Mouse (Mus musculus) MEL (cell line): ENCODE data around the gene Asxl2. TPM values are rescaled to one million over a fixed set of nuclear protein-coding genes. Genes with fewer than 3 reads are reported as not detected.

Experiments
- DNase-seq: peaks from one replicate; pipeline ENCODE4 v3.0.0; 2011; ENCODE audit warnings: low read depth, low spot score
- H3K27ac ChIP-seq: 2 replicates; pipeline ENCODE4 v1.5.1; 2012; ENCODE audit warnings: low read depth, mild to moderate bottlenecking, control low read depth, low read length, moderate library complexity; ENCODE audit not compliant: control insufficient read depth
- H3K27me3 ChIP-seq, 2 experiments: fragments of 150-350 bp in 1 of 2; sonication (generic) in 1 of 2; 2 replicates each; pipeline ENCODE4 v1.6.1; 2012; ENCODE audit warnings: low read length in 2 of 2, mild to moderate bottlenecking in 2 of 2, improper control_type of control experiment in 1 of 2, moderate library complexity in 1 of 2; ENCODE audit not compliant: insufficient read depth in 2 of 2, control insufficient read depth in 1 of 2
- H3K36me3 ChIP-seq, 2 experiments: 2 replicates each; pipeline ENCODE4 v1.6.1; 2012 to 2014; ENCODE audit warnings: low read length in 2 of 2, improper control_type of control experiment in 1 of 2, inconsistent platforms in 1 of 2, mild to moderate bottlenecking in 1 of 2; ENCODE audit not compliant: insufficient read depth in 2 of 2, control insufficient read depth in 1 of 2
- H3K4me1 ChIP-seq, 2 experiments: fragments of 150-350 bp in 1 of 2; sonication (generic) in 1 of 2; 2 replicates each; pipeline ENCODE4 v1.6.1; 2012; ENCODE audit warnings: low read length in 2 of 2, improper control_type of control experiment in 1 of 2, mild to moderate bottlenecking in 1 of 2; ENCODE audit not compliant: insufficient read depth in 2 of 2, control insufficient read depth in 1 of 2
- H3K4me3 ChIP-seq, 2 experiments: fragments of 150-350 bp in 1 of 2; sonication (generic) in 1 of 2; 2 replicates each; pipeline ENCODE4 v1.5.1; 2012; ENCODE audit warnings: low read depth in 2 of 2, low read length in 2 of 2, mild to moderate bottlenecking in 2 of 2, moderate library complexity in 2 of 2, control low read depth in 1 of 2, improper control_type of control experiment in 1 of 2; ENCODE audit not compliant: control insufficient read depth in 1 of 2, insufficient read depth in 1 of 2
- H3K79me2 ChIP-seq: 2 replicates; pipeline ENCODE4 v1.6.1; 2012; ENCODE audit warnings: mild to moderate bottlenecking, low read length, moderate library complexity; ENCODE audit not compliant: control insufficient read depth, poor library complexity, insufficient read depth
- H3K9ac ChIP-seq: 2 replicates; pipeline ENCODE4 v1.6.1; 2012; ENCODE audit warnings: low read depth, mild to moderate bottlenecking, control low read depth, low read length, moderate library complexity; ENCODE audit not compliant: control insufficient read depth, poor library complexity, severe bottlenecking
- H3K9me3 ChIP-seq: fragments of 150-350 bp; sonication (generic); replicated peaks from 2 replicates; pipeline ENCODE4 v1.6.1; 2012; ENCODE audit warnings: mild to moderate bottlenecking, low read length, improper control_type of control experiment, moderate library complexity; ENCODE audit not compliant: insufficient read depth
- CHD2 ChIP-seq: IDR thresholded peaks from 2 replicates; pipeline ENCODE4 v1.6.1; 2011; ENCODE audit warnings: low read length, improper control_type of control experiment
- CTCF ChIP-seq, 3 experiments: IDR thresholded peaks in 2 of 3; conservative IDR thresholded peaks in 1 of 3; 2 replicates each; pipeline ENCODE4 v1.5.1; 2011 to 2012; ENCODE audit warnings: low read length in 3 of 3, low read depth in 2 of 3, mild to moderate bottlenecking in 2 of 3, improper control_type of control experiment in 1 of 3, inconsistent platforms in 1 of 3, mixed read lengths in 1 of 3, moderate library complexity in 1 of 3; ENCODE audit not compliant: control insufficient read depth in 1 of 3, insufficient read depth in 1 of 3, poor library complexity in 1 of 3, severe bottlenecking in 1 of 3
- ELF1 ChIP-seq: IDR thresholded peaks from 2 replicates; pipeline ENCODE4 v1.6.1; 2014; ENCODE audit warnings: low read depth, mild to moderate bottlenecking, inconsistent platforms, low read length, improper control_type of control experiment, moderate library complexity
- GABPA ChIP-seq: IDR thresholded peaks from 2 replicates; pipeline ENCODE4 v1.6.1; 2012; ENCODE audit warnings: low read depth, mild to moderate bottlenecking, inconsistent platforms, low read length, improper control_type of control experiment, moderate library complexity
- GATA1 ChIP-seq: IDR thresholded peaks from 2 replicates; pipeline ENCODE4 v1.6.1; 2011; ENCODE audit warnings: low read depth, low read length, improper control_type of control experiment
- HCFC1 ChIP-seq: IDR thresholded peaks from 2 replicates; pipeline ENCODE4 v1.6.1; 2012; ENCODE audit warnings: low read depth, mild to moderate bottlenecking, inconsistent platforms, low read length, improper control_type of control experiment, moderate library complexity
- JUND ChIP-seq: IDR thresholded peaks from 2 replicates; pipeline ENCODE4 v1.6.1; 2011; ENCODE audit warnings: low read depth, mild to moderate bottlenecking, improper control_type of control experiment, low read length
- MAX ChIP-seq: IDR thresholded peaks from 2 replicates; pipeline ENCODE4 v1.6.1; 2011; ENCODE audit warnings: low read length, improper control_type of control experiment
- MAZ ChIP-seq: IDR thresholded peaks from 2 replicates; pipeline ENCODE4 v1.6.1; 2012; ENCODE audit warnings: low read depth, mild to moderate bottlenecking, inconsistent platforms, low read length, improper control_type of control experiment
- MEF2A ChIP-seq: IDR thresholded peaks from 2 replicates; pipeline ENCODE4 v1.6.1; 2014; ENCODE audit warnings: low read depth, mild to moderate bottlenecking, inconsistent platforms, low read length, improper control_type of control experiment; ENCODE audit not compliant: poor library complexity, insufficient replicate concordance, severe bottlenecking; ENCODE audit errors: extremely low read depth
- MYB ChIP-seq: IDR thresholded peaks from 2 replicates; pipeline ENCODE4 v1.6.1; 2011; ENCODE audit warnings: mild to moderate bottlenecking, low read depth, low read length, improper control_type of control experiment
- MYC ChIP-seq: IDR thresholded peaks from 2 replicates; pipeline ENCODE4 v1.6.1; 2011; ENCODE audit warnings: low read depth, mild to moderate bottlenecking, low read length, improper control_type of control experiment, moderate library complexity
- RAD21 ChIP-seq: IDR thresholded peaks from 2 replicates; pipeline ENCODE4 v1.6.1; 2011; ENCODE audit warnings: mild to moderate bottlenecking, low read depth, low read length, improper control_type of control experiment
- RCOR1 ChIP-seq: IDR thresholded peaks from 2 replicates; pipeline ENCODE4 v1.6.1; 2012; ENCODE audit warnings: low read depth, mild to moderate bottlenecking, inconsistent platforms, low read length, improper control_type of control experiment
- SIN3A ChIP-seq: IDR thresholded peaks from 2 replicates; pipeline ENCODE4 v1.6.1; 2012; ENCODE audit warnings: low read length, improper control_type of control experiment, inconsistent platforms
- SMC3 ChIP-seq: IDR thresholded peaks from 2 replicates; pipeline ENCODE4 v1.6.1; 2011; ENCODE audit warnings: low read depth, low read length, improper control_type of control experiment
- TBP ChIP-seq: IDR thresholded peaks from 2 replicates; pipeline ENCODE4 v1.8.0; 2011; ENCODE audit warnings: low read depth, low read length, improper control_type of control experiment
- UBTF ChIP-seq: IDR thresholded peaks from 2 replicates; pipeline ENCODE4 v1.6.1; 2012; ENCODE audit warnings: low read depth, mild to moderate bottlenecking, inconsistent platforms, low read length, improper control_type of control experiment, moderate library complexity, borderline replicate concordance; ENCODE audit not compliant: insufficient read depth
- USF1 ChIP-seq: IDR thresholded peaks from 2 replicates; pipeline ENCODE4 v1.6.1; 2014; ENCODE audit warnings: low read depth, mild to moderate bottlenecking, inconsistent platforms, low read length, improper control_type of control experiment, moderate library complexity
- USF2 ChIP-seq, 2 experiments: IDR thresholded peaks; 2 replicates each; pipeline ENCODE4 v1.6.1; 2011 to 2012; ENCODE audit warnings: improper control_type of control experiment in 2 of 2, low read length in 2 of 2, borderline replicate concordance in 1 of 2, inconsistent platforms in 1 of 2, low read depth in 1 of 2, mild to moderate bottlenecking in 1 of 2; ENCODE audit not compliant: insufficient read depth in 1 of 2
- ZC3H11A ChIP-seq: IDR thresholded peaks from 2 replicates; pipeline ENCODE4 v1.6.1; 2012; ENCODE audit warnings: low read depth, mild to moderate bottlenecking, inconsistent platforms, low read length, improper control_type of control experiment
- ZMIZ1 ChIP-seq: IDR thresholded peaks from 2 replicates; pipeline ENCODE4 v1.6.1; 2012; ENCODE audit warnings: low read depth, mild to moderate bottlenecking, inconsistent platforms, low read length, improper control_type of control experiment, moderate library complexity
- ZNF384 ChIP-seq: IDR thresholded peaks from 2 replicates; pipeline ENCODE4 v1.6.1; 2012; ENCODE audit warnings: low read depth, mild to moderate bottlenecking, inconsistent platforms, low read length, improper control_type of control experiment
- polyA plus RNA-seq, 2 experiments: library from polyadenylated mRNA; stranded (reverse) in 1 of 2; unstranded in 1 of 2; fragments of >175 nt in 1 of 2; fragments of >200 nt in 1 of 2; gene quantifications; 2 replicates each; pipeline versions ENCODE4 v1.2.1 to v1.2.4; 2012; ENCODE audit warnings: low replicate concordance in 2 of 2, low read depth in 1 of 2; ENCODE audit not compliant: insufficient read length in 2 of 2, insufficient read depth in 1 of 2, missing spikeins in 1 of 2
- total RNA-seq: library from RNA; depleted of rRNA; stranded (reverse); fragments of 300-350 nt; gene quantifications from 2 replicates; pipeline ENCODE4 v1.2.3, GENCODE M21; 2012

Asxl2 gene
- total and polyA plus RNA-seq, 3 experiments: 18.8 to 62.0 (median 26.2) TPM

- no peaks in the 10 kb centered on the region for H3K36me3 ChIP-seq
- no peaks in the 10 kb centered on the region for H3K9me3 ChIP-seq
- H3K4me3 ChIP-seq: no peak overlapping the region
- no peaks in the 10 kb centered on the region for H3K79me2 ChIP-seq
- TF ChIP-seq TBP (no peak), SMC3 (no peak), CHD2 (no peak), MAZ (no peak), SIN3A (no peak), RCOR1 (no peak), MYC (no peak), RAD21 (no peak), ZC3H11A (no peak)
- H3K27ac ChIP-seq: no peak overlapping the region
- 0 out of 4 replicates have a peak, but pooled peaks cover 0 to 4% of the 10 kb centered on the region in 2 experiments for H3K4me1 ChIP-seq
- H3K27me3 ChIP-seq: no peaks in the 10 kb centered on the region
- H3K9ac ChIP-seq: no peak overlapping the region
- no peak for DNase-seq
These were observed 41.8 kb upstream of the Asxl2 start for GRCm38 (mm10) chr12:3384860-3385259.

GRCm38 (mm10) chr12:3385271-3385670 is 41.4 kb upstream of the Asxl2 start:
- Histone ChIP-seq H3K4me1 (0 out of 4 replicates have a peak, but pooled peaks cover 0 to 4% of the 10 kb centered on the region in 2 experiments), H3K27ac (no peak overlapping the region), H3K27me3 (no peaks in the 10 kb centered on the region), H3K9me3 (no peaks in the 10 kb centered on the region), H3K4me3 (no peak overlapping the region), H3K9ac (no peak overlapping the region), H3K36me3 (no peaks in the 10 kb centered on the region)
- no peak for DNase-seq
- no peak for TF ChIP-seq ELF1
- no peak for TF ChIP-seq TBP
- TF ChIP-seq MYB: no peak
- TF ChIP-seq MEF2A: no peak
- TF ChIP-seq GATA1: no peak
- TF ChIP-seq USF2 (IDR thresholded peaks at IDR 0.05; ENCODE audit: borderline replicate concordance in 1 of 2, insufficient read depth in 1 of 2, low read depth in 1 of 2, low read length in 2 of 2): no peak
- no peak for TF ChIP-seq MAX
- no peak for TF ChIP-seq CTCF (IDR thresholded peaks at IDR 0.05 in 2 of 3, conservative IDR thresholded peaks at IDR 0.05 in 1 of 3; ENCODE audit: control insufficient read depth in 1 of 3, insufficient read depth in 1 of 3, low read depth in 2 of 3, low read length in 3 of 3, poor library complexity in 1 of 3, severe bottlenecking in 1 of 3)
- TF ChIP-seq SIN3A: no peak
- TF ChIP-seq ZNF384: no peak
- TF ChIP-seq USF1: no peak
- TF ChIP-seq HCFC1: no peak
- TF ChIP-seq UBTF: no peak
- TF ChIP-seq RCOR1: no peak
- TF ChIP-seq ZMIZ1: no peak
- no peak for TF ChIP-seq GABPA
- no peak for TF ChIP-seq JUND
- TF ChIP-seq, all 39 proteins: peak for 0
- H3K79me2 ChIP-seq: no peaks in the 10 kb centered on the region
